Mouse (Mus musculus): Measurements from ENCODE around the gene Tmem246.

Tmem246 gene

GRCm38 (mm10) chr4:49581256-49581655 is 16.4 kb downstream of the Tmem246 start:
- DNase-seq (ENCODE audit: low read depth, low spot score), result no peak

GRCm38 (mm10) chr4:49572194-49572593 is 25.5 kb downstream of the Tmem246 start:
- no peak for DNase-seq (ENCODE audit: low read depth, low spot score)

- peak; percentile 64 for DNase-seq (ENCODE audit: low read depth, low spot score)
These were observed 30.1 kb downstream of the Tmem246 start for GRCm38 (mm10) chr4:49567613-49568012.

DNA sequence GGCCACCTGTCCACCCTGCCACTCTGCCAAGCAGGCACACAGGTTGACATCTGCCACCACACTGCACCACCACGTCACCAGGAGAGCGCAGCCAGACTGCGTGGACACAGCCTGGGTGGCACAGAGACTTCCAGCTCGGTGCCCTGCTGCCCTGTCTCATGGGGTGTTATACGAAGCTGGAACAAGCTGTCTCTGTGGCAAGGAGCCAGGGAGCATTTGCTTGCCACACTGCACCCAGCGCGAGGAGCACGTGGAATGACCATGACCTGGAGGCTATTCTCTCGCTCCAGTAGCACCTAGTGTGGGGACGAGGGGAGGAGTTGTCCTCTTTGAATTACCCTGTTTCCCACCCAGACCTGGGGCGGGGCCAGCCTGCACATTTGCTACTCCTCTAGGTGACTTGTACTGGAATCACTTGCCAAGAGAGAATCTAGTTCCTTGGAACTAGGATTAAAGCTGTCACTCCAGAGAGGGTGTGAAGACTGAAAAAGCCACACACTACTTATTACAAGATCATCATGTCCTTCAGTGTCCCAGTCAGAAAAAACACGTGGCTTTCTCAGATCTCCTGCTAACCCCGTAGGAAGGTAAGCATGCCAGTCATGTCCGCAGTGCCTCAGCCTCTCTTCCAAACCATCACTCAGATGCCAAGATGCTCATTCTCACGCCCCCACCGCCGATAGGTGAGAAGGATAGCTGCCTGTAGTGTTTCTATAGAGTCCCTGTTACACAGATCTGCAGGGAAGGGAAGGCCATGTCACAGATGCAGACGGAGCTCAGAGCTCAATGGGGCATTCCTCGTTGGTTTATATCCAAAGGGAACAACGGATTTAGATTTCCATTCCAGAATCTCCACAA is 37.5 kb downstream of the Tmem246 start:
- DNase-seq (ENCODE audit: low read depth, low spot score), result peak; percentile 31

DNA sequence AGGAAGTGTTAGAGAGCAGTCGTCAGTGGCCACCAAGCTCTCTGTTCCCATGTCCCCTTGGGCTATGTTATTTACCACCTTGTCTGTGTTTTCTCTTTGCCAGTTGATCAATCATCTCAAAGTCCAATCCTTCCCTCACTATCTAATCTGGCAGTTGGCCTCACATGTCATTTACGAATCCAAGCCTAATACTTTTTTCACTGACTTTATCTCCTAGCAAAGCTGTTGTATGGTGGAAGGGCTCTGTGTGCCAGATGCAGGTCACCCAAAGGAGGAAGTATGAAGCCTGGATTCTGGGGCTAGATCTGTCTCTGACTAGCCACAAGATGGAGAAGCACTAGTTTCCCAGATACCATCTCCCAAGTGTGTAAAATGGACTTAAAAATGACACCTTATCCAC is 39.5 kb downstream of the Tmem246 start:
- no peak for DNase-seq (ENCODE audit: low read depth, low spot score)

DNA sequence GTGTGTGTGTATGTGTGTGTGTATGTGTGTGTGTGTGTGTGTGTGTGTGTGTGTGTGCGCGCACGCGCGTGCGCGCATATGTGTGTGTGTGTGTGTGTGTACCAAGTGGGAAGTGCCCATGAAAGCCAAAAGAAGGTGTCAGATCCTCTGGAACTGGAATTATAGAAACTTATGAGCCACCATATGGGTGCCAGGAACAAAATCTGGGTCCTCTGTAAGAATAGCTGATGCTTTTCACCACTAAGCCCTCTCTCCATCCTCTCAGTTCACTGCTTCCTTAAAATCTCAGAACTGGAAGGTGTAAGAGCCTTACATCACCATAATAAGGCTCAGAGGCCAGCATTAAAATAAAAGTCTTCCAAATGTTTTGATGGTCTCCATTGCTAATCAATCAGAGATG is 40.3 kb downstream of the Tmem246 start:
- no peak for DNase-seq (ENCODE audit: low read depth, low spot score)

- DNase-seq (ENCODE audit: low read depth, low spot score), result no peak
These were observed 44.3 kb downstream of the Tmem246 start for GRCm38 (mm10) chr4:49553380-49553779.

GRCm38 (mm10) chr4:49549383-49549782 is 48.3 kb downstream of the Tmem246 start, which contains the start of gene Aldob:
TSS of gene Aldob (minus strand) at chr4:49549546.
- no peak for DNase-seq (ENCODE audit: low read depth, low spot score)

GRCm38 (mm10) chr4:49547544-49548219 is 50.0 kb downstream of the Tmem246 start:
- DNase-seq (ENCODE audit: low read depth, low spot score), result no peak

DNA sequence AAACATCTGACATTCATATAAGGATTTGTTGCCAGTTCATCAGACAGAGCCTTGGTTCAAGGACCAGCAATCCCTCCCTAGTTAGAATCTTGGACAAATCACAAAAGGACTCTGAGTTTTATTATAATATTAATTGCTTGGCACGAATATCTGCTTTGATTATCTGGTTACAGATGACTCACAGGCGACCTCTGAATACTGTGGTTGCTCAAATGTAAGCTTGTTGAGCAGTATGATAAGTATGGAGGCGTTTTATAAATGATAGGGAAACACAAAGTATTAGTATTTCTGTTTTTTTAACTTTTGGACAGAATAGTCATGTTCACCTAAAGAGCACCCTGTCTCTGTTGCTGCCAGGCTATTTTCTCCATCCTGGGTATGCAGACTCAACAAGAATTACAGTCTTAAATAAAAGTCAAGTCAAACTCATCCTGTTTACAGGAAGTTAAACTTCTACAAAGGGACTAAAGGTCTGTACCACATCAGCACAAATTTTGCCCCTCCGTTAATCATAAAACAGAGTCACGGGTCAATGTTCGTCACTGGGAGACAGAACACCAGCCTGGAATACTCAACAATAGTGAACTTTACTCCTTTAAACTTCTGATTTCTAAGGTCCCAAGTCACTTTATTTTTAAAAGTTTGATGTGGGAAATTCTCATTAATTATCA is 50.7 kb downstream of the Tmem246 start:
- no peak for DNase-seq (ENCODE audit: low read depth, low spot score)

GRCm38 (mm10) chr4:49546026-49546425 is 51.6 kb downstream of the Tmem246 start:
- no peak for DNase-seq (ENCODE audit: low read depth, low spot score)

GRCm38 (mm10) chr4:49540966-49541365 is 56.7 kb downstream of the Tmem246 start:
- no peak for DNase-seq (ENCODE audit: low read depth, low spot score)

GRCm38 (mm10) chr4:49539665-49540064 is 58.0 kb downstream of the Tmem246 start:
- no peak for DNase-seq (ENCODE audit: low read depth, low spot score)

- no peak for DNase-seq (ENCODE audit: low read depth, low spot score)
These were observed 61.0 kb downstream of the Tmem246 start for GRCm38 (mm10) chr4:49536671-49537070.

- DNase-seq (ENCODE audit: low read depth, low spot score), result no peak
These were observed 61.9 kb downstream of the Tmem246 start for GRCm38 (mm10) chr4:49535675-49536294.

DNA sequence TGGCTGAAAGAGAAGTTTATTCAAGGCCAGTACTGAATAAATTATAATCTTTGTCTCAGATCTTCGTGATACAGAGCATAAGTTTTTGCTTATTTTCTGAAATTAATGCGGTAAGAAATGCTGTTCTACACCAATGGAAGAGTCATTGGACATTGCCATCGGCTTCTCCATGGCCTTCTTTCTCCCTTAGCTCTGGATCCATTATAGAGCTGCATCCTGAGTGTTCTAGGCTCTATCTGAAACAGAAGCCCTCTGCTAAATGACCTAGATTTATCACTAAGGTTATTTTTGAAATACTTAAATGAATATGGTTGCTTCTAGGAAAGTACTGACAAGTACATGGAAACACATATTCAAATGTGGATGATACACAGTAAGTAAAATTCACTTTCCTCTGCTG is 62.6 kb downstream of the Tmem246 start:
- DNase-seq (ENCODE audit: low read depth, low spot score), result no peak
